Mouse (Mus musculus) brain, embryonic 14.5 days (tissue): ENCODE measurements around the gene Nsmf.

Experiments
- CTCF ChIP-seq: fragments of 200-500 bp; IDR thresholded peaks from 2 replicates; pipeline ENCODE4 v1.5.1; 2012; ENCODE audit warnings: inconsistent platforms, mild to moderate bottlenecking, moderate library complexity, borderline replicate concordance; ENCODE audit not compliant: insufficient read depth, insufficient read length; ENCODE audit errors: extremely low read depth
- POLR2A ChIP-seq: fragments of 200-500 bp; IDR thresholded peaks from 2 replicates; pipeline ENCODE4 v1.6.1; 2012; ENCODE audit warnings: mild to moderate bottlenecking, inconsistent platforms, borderline replicate concordance; ENCODE audit not compliant: poor library complexity, insufficient read depth, insufficient read length, severe bottlenecking; ENCODE audit errors: extremely low read depth

DNA sequence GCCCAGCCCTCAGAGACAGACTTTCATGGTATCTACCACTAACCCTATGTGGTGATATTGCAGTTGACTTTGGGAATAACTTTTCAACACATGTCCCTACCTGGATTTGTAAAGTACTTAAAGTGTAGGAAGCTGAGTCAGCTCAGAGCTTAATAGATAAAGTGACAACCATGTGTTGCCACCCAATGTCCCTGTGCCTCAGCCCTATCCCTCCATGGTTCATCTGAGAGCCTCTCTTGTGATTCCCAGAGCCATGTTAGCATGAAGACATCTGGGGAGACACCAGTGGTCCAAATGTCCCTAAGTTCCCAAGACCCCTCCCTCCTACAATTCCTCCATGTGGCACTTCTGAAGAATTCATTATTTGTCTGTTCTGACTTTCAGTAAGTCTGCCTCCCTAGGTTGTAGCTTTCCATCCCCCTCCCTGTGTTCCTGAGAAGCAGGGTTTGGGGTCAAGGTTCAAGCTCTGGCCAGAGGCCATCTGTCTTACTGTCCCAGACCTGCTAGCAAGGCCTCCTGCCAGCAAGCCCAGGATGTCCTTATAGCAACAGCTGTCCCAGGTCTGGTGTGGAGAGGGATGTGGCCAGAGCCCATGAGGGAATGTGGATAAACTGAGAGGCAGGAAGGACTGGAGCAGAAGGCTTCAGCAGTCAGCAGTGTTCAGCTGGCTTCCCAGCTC, 56.5 kb downstream of the Nsmf start:
- TF ChIP-seq POLR2A: no peak
- TF ChIP-seq CTCF: no peak
